Mouse (Mus musculus): ENCODE measurements around the gene Nek8. TPM values are rescaled to one million over a fixed set of nuclear protein-coding genes. Genes with fewer than 3 reads are reported as not detected.
"Not testable (repeated sequence)": the region's sequence is repeated elsewhere in the genome, so short reads cannot be mapped to it uniquely, and the experiment has no call there.

Nek8 gene
- polyA plus RNA-seq, 1 experiment from 2014 or later: 11.3 TPM

DNA sequence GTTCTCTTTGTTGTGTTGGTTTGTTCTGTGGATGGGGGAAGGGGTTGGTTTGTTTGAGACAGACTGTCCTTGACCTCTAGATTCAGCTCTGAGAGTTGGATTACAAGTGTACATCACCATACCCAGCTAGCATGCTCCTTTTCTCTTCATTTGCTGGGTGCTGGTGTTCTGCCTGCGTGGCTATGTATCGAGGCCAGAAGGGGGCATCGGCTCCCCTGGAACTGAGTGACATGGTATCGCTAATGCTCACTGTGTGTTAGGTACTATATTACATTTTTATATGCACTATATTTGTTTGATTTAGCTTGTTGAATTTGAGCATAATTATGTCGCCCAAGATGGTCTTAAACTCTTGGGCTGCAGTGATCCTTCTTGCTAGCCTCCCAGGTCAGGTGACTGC lies 30.3 kb downstream of the Nek8 start:
- Histone ChIP-seq H3K27me3 (ENCODE audit: insufficient read depth, poor library complexity, severe bottlenecking) (no peaks in the 10 kb centered on the region), H3K27ac (no peak overlapping the region), H3K9me3 (no peaks in the 10 kb centered on the region), H3K36me3 (peaks cover 82% of the 10 kb centered on the region), H3K4me3 (no peak overlapping the region), H3K4me1 (replicated peaks) (0 out of 2 replicates have a peak, but pooled peaks cover 3% of the 10 kb centered on the region)
- DNase-seq (ENCODE audit: low spot score): no peak
- WGBS: 92% methylated on average over 5 of the region's 5 CpGs

DNA sequence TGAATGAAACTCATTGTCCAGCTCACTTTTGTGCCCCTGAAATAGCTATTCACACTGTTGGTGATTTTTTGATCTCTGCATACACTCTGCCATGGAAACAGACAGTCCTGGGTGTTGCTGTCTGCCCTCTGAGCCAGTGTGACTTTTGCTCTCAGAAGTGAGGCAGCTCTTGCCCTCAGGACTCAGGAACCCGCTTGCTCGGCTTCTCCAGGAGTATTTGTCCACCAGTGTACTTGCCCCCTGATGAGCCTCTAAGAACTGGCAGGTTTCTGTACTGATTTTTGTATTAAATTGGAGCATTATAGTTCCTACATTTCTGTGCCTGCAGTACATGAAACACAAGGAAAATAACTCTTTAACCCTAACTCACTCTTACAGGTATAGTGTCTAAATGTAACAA lies 33.0 kb downstream of the Nek8 start:
- no peak overlapping the region for H3K4me3 ChIP-seq
- 0 out of 2 replicates have a peak, but pooled peaks cover 3% of the 10 kb centered on the region for H3K4me1 ChIP-seq (replicated peaks)
- 85% methylated on average over 2 of the region's 2 CpGs for WGBS
- no peaks in the 10 kb centered on the region for H3K27me3 ChIP-seq (ENCODE audit: insufficient read depth, poor library complexity, severe bottlenecking)
- H3K36me3 ChIP-seq: peaks cover 58% of the 10 kb centered on the region
- no peak overlapping the region for H3K27ac ChIP-seq
- H3K9me3 ChIP-seq: no peaks in the 10 kb centered on the region
- DNase-seq (ENCODE audit: low spot score): no peak

DNA sequence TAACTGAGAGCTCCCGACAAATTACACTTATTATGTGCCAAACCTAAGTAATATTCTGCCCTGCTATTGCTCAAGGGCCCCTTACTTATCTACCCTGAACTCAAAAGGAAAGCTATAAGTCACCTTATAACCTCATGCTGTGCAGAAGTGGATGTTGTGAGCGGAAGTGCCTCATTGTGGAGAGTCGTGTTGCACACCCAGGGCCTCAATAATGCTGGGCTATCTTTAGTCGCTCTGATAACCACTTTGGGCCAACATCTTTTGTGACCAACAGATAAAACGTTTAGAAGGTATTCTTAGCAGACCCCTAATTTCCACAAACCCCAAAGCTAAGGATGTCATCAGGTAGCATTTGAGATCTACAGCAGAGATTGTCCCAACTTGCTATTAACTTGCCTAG lies 35.8 kb downstream of the Nek8 start:
- H3K4me3 ChIP-seq: no peak overlapping the region
- 87% methylated on average over 5 of the region's 5 CpGs for WGBS
- H3K27me3 ChIP-seq (ENCODE audit: insufficient read depth, poor library complexity, severe bottlenecking): no peaks in the 10 kb centered on the region
- H3K9me3 ChIP-seq: no peaks in the 10 kb centered on the region
- H3K27ac ChIP-seq: no peak overlapping the region
- DNase-seq (ENCODE audit: low spot score): no peak
- H3K4me1 ChIP-seq (replicated peaks): 0 out of 2 replicates have a peak, but pooled peaks cover 7% of the 10 kb centered on the region
- peaks cover 29% of the 10 kb centered on the region for H3K36me3 ChIP-seq

DNA sequence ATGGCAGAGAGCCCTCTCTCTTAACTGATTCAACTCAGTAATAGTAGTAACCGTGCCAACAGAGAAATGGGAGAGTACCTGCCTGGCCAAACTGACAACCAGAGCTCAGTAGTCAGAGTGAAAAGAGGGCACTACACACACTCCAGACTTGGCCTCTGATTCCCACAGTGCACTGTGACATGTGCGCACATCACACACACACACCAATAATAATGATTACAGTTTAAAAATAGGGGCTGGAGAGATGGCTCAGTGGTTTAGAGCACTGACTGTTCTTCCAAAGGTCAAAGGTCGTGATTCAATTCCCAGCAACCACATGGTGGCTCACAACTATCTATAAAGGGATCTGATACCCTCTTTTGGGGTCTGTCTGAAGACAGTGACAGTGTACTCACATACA lies 38.5 kb downstream of the Nek8 start:
- no peak overlapping the region for H3K27ac ChIP-seq
- peaks cover 3% of the 10 kb centered on the region for H3K36me3 ChIP-seq
- H3K4me1 ChIP-seq (replicated peaks): 0 out of 2 replicates have a peak, but pooled peaks cover 6% of the 10 kb centered on the region
- DNase-seq (ENCODE audit: low spot score): no peak
- WGBS: 88% methylated on average over 3 of the region's 3 CpGs
- no peak overlapping the region for H3K4me3 ChIP-seq
- H3K9me3 ChIP-seq: no peaks in the 10 kb centered on the region
- no peaks in the 10 kb centered on the region for H3K27me3 ChIP-seq (ENCODE audit: insufficient read depth, poor library complexity, severe bottlenecking)

DNA sequence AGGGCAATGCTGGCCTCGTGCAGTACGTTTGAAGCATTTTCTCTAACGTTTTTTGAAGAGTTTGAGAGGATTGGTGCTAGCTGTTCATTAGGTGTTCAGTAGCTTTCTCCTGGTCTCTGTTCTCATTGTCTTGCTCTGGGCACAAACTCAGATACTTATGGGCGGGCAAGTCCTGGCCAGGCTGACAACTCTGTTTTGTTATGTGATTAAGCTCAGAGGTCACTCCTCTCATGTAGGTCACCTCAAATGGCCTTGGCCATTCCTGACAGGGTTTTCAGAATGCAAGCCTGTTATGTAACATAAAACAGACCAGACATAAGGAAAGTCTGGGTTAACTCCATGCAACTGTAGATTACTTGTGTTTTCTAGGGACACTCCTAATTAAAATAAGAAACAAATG lies 38.9 kb downstream of the Nek8 start:
- DNase-seq (ENCODE audit: low spot score): no peak
- no peaks in the 10 kb centered on the region; the same call in 1 of the 2 replicates for H3K36me3 ChIP-seq

DNA sequence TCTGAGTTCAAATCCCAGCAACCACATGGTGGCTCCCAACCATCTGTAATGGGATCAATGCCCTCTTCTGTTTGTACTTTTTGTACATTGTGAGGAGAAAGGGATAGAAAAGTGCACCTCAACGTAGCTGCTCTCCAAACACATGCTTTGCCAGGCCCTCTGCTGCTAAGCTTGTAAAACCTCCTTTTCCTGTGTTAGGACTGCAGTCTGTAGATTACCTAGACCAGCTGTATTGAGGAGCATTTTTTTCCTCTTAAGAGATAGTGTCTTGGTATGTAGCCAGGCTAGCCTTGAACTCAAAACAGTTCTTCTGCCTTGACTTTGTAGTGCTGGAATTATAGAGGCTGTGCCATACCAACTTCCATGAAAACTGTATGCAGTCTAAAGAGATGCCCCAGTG lies 40.3 kb downstream of the Nek8 start:
- Histone ChIP-seq H3K4me3 (no peak overlapping the region), H3K36me3 (peaks cover 5% of the 10 kb centered on the region; the same call in 1 of the 2 replicates), H3K4me1 (replicated peaks) (0 out of 2 replicates have a peak, but pooled peaks cover 4% of the 10 kb centered on the region), H3K9me3 (no peaks in the 10 kb centered on the region), H3K27me3 (ENCODE audit: insufficient read depth, poor library complexity, severe bottlenecking) (no peaks in the 10 kb centered on the region), H3K27ac (no peak overlapping the region)
- WGBS: 90% methylated on average over 1 of the region's 1 CpGs
- no peak for DNase-seq (ENCODE audit: low spot score)

More for the DNA sequence above, 38.9 kb downstream of the Nek8 start:
- no peaks in the 10 kb centered on the region for H3K9me3 ChIP-seq
- no peak overlapping the region for H3K27ac ChIP-seq
- H3K4me3 ChIP-seq: no peak overlapping the region
- no peaks in the 10 kb centered on the region for H3K27me3 ChIP-seq (ENCODE audit: insufficient read depth, poor library complexity, severe bottlenecking)
- WGBS: 75% methylated on average over 4 of the region's 4 CpGs
- H3K4me1 ChIP-seq (replicated peaks): 0 out of 2 replicates have a peak, but pooled peaks cover 4% of the 10 kb centered on the region

DNA sequence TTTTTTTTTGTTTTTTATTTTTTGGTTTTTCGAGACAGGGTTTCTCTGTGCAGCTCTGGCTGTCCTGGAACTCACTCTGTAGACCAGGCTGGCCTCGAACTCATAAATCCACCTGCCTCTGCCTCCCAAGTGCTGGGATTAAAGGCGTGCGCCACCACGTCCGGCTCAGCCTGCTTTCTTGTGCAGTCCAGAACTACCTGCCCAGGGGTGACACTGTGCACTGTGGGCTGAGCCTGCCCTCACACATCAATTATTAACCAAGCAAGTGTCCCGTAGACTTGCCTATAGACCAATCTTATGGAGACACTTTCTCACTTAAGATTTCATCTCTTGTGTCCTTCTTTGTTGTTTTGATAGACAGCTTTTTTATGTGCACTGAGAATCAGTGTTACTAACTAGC lies 41.2 kb downstream of the Nek8 start:
- H3K4me3 ChIP-seq; H3K9me3 ChIP-seq; H3K36me3 ChIP-seq; H3K27ac ChIP-seq; DNase-seq (ENCODE audit: low spot score); H3K4me1 ChIP-seq (replicated peaks); H3K27me3 ChIP-seq (ENCODE audit: insufficient read depth, poor library complexity, severe bottlenecking): not testable (repeated sequence)
- whole genome bisulfite sequencing: 93% methylated on average over 7 of the region's 7 CpGs

DNA sequence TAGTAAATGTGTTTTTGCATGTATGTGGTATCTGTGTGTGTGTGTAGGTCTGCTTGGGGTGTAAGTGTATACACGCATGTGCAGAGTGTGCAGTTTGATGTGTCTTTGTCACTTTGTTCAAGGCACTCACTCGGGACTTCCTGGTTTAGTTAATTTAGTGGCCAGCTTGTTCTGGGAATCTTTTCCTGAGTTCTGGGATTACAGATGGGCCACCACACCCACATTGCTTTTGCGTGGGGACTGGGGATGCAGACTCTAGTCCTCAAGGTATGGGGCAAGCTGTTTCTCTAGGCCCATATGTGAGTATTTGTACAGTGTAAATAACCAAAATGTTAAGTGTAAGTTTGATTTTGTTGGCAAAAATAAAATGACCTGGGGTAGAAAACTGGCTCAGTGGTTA lies 42.1 kb downstream of the Nek8 start:
- Histone ChIP-seq H3K36me3 (peaks cover 5% of the 10 kb centered on the region; the same call in 1 of the 2 replicates), H3K4me3 (no peak overlapping the region), H3K27ac (no peak overlapping the region), H3K9me3 (no peaks in the 10 kb centered on the region), H3K27me3 (ENCODE audit: insufficient read depth, poor library complexity, severe bottlenecking) (no peaks in the 10 kb centered on the region), H3K4me1 (replicated peaks) (0 out of 2 replicates have a peak, but pooled peaks cover 4% of the 10 kb centered on the region)
- DNase-seq (ENCODE audit: low spot score): no peak
- 87% methylated on average over 3 of the region's 3 CpGs for WGBS

DNA sequence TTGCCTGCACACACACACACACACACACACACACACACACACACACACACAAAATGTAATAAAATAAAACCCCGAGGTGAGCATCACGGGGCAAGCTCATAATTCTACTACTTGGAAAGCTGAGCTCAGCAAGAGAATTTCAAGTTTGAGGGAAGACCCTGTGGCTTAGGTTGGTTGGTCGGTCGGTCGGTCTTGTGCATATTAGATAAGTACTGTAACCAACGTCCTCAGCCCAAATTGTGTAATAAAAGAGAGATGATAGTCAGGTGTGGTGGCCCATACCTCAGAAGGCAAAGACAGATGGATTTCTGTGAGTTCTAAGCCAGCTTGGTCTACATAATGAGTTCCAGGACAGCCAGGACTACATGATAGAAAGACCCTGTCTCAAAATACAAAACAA lies 42.6 kb downstream of the Nek8 start:
- 0 out of 2 replicates have a peak, but pooled peaks cover 4% of the 10 kb centered on the region for H3K4me1 ChIP-seq (replicated peaks)
- WGBS: 95% methylated on average over 6 of the region's 6 CpGs
- no peaks in the 10 kb centered on the region for H3K9me3 ChIP-seq
- no peak overlapping the region for H3K4me3 ChIP-seq
- no peak overlapping the region for H3K27ac ChIP-seq
- no peak for DNase-seq (ENCODE audit: low spot score)
- no peaks in the 10 kb centered on the region for H3K27me3 ChIP-seq (ENCODE audit: insufficient read depth, poor library complexity, severe bottlenecking)
- H3K36me3 ChIP-seq: peaks cover 5% of the 10 kb centered on the region; the same call in 1 of the 2 replicates

DNA sequence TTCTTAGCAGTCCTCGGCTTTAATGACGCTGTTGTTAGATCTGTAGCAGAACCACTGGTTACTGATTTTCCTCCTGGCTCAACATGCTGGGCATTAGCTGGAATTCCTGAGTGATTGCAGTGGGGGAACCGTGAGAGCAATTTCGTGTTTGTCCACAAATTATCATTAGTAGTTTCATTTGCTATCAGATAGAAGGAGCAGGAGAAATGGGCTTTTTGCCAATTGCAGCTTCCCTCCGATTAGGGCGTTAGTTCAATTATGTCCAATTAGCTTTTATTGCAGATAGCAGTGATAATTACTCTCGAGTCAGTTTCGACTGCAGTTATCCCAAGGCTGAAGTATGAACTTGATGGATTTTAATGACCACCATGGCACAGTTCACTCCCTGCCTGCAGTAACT lies 47.0 kb downstream of the Nek8 start:
- H3K4me1 ChIP-seq (replicated peaks): 0 out of 2 replicates have a peak, but pooled peaks cover 4% of the 10 kb centered on the region
- no peaks in the 10 kb centered on the region for H3K27me3 ChIP-seq (ENCODE audit: insufficient read depth, poor library complexity, severe bottlenecking)
- DNase-seq (ENCODE audit: low spot score): no peak
- no peak overlapping the region for H3K4me3 ChIP-seq
- no peak overlapping the region for H3K27ac ChIP-seq
- 92% methylated on average over 8 of the region's 8 CpGs for WGBS
- no peaks in the 10 kb centered on the region for H3K9me3 ChIP-seq
- H3K36me3 ChIP-seq: peaks cover 8% of the 10 kb centered on the region; the same call in 1 of the 2 replicates

DNA sequence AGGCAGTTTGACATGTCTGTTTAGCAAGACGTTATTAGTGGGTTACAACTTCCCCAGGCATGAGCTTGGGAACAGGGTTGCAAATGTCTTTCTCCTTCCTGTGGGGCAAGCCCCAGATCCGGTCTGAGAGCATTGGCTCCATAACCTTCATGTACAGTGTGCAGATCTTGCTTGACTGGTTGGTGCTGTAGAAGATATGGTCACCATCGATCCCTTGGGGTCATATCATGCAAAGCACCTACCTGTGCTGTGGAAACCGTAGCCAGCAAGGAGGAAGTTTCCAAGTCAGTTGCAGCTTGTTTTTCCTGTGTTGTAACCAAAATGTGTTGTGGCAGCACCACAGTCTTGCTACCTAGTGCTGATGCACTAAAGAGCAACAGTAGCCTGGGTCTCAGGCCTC lies 49.7 kb downstream of the Nek8 start:
- H3K4me1 ChIP-seq (replicated peaks): 0 out of 2 replicates have a peak, but pooled peaks cover 4% of the 10 kb centered on the region
- 94% methylated on average over 4 of the region's 4 CpGs for WGBS
- H3K4me3 ChIP-seq: no peak overlapping the region
- DNase-seq (ENCODE audit: low spot score): no peak
- H3K9me3 ChIP-seq: no peaks in the 10 kb centered on the region
- H3K27me3 ChIP-seq (ENCODE audit: insufficient read depth, poor library complexity, severe bottlenecking): no peaks in the 10 kb centered on the region
- H3K36me3 ChIP-seq: peaks cover 13% of the 10 kb centered on the region; the same call in 1 of the 2 replicates
- H3K27ac ChIP-seq: no peak overlapping the region

DNA sequence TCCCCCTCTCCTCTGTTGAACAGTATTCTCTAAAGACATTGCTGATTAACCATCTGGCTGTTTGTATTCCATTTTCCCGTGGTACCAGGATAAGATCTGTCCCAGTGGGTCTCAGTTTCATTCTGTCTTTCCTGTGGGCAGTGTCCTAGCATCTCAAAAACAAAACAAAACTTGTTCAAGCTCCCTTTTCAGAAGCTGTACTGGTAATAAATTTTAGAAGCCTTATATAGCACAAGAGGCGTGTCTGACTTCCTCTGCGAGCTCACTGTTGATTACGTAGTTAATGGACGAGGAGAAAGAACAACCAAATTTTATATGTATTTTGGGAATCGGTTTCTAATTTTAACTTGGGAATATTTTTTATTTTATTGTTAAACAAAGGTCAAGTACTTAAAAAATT lies 50.8 kb downstream of the Nek8 start:
- Histone ChIP-seq H3K4me3 (no peak overlapping the region), H3K4me1 (replicated peaks) (0 out of 2 replicates have a peak, but pooled peaks cover 4% of the 10 kb centered on the region), H3K27ac (no peak overlapping the region), H3K36me3 (peaks cover 8% of the 10 kb centered on the region; the same call in 1 of the 2 replicates), H3K27me3 (ENCODE audit: insufficient read depth, poor library complexity, severe bottlenecking) (no peaks in the 10 kb centered on the region), H3K9me3 (no peaks in the 10 kb centered on the region)
- WGBS: 84% methylated on average over 6 of the region's 6 CpGs
- no peak for DNase-seq (ENCODE audit: low spot score)

DNA sequence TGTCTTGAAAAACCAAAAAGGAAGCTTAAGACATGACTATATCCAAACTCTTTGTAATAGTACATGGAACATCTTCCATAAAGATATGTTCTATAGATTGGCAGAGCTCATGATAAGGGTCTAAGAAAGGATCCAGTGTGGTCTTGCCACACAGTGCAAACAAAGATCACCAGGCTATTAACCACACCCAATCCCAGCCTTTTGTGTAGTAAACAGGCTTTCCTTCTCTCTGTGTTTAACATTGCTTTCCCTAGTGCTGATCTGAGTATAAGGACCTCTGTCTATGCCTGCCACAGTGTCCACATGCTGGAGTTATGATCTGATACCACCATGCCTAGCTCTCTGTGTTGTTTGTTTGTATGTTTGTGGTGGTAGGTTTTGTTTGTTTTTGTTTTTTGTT lies 52.7 kb downstream of the Nek8 start:
- no peaks in the 10 kb centered on the region for H3K27me3 ChIP-seq (ENCODE audit: insufficient read depth, poor library complexity, severe bottlenecking)
- no peaks in the 10 kb centered on the region for H3K9me3 ChIP-seq
- no peak overlapping the region for H3K4me3 ChIP-seq
- no peak overlapping the region for H3K27ac ChIP-seq
- H3K4me1 ChIP-seq (replicated peaks): 0 out of 2 replicates have a peak, but pooled peaks cover 4% of the 10 kb centered on the region
- peaks cover 8% of the 10 kb centered on the region; the same call in 1 of the 2 replicates for H3K36me3 ChIP-seq
- DNase-seq (ENCODE audit: low spot score): no peak

DNA sequence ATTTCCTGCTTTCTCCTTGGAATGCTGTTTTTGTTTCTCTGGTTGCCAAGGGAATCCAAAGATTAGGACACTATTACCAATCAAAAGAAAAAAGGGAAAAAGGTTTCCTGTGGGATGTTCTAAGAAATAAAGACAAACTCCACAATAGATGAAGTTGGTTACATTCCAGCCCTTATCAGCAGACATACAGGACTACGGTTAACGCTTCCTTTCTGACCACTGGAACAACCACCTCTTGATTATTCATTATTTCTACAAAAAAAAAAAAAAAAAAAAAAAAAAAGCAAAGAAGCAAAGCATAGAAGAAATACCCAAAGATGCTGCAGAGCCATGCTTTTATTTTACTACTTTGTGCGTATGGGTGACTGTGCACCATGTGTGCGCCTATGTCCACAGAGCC lies 53.7 kb downstream of the Nek8 start:
- no peaks in the 10 kb centered on the region for H3K9me3 ChIP-seq
- H3K4me3 ChIP-seq: no peak overlapping the region
- no peaks in the 10 kb centered on the region for H3K27me3 ChIP-seq (ENCODE audit: insufficient read depth, poor library complexity, severe bottlenecking)
- DNase-seq (ENCODE audit: low spot score): no peak
- H3K27ac ChIP-seq: no peak overlapping the region
- H3K4me1 ChIP-seq (replicated peaks): 0 out of 2 replicates have a peak, but pooled peaks cover 4% of the 10 kb centered on the region
- WGBS: 97% methylated on average over 4 of the region's 4 CpGs
- H3K36me3 ChIP-seq: peaks cover 8% of the 10 kb centered on the region; the same call in 1 of the 2 replicates
